Mouse (Mus musculus): ENCODE results near the gene Mtmr10. TPM values are rescaled to one million over a fixed set of nuclear protein-coding genes. Genes with fewer than 3 reads are reported as not detected.

Mtmr10 gene
- polyA plus RNA-seq, 1 experiment from 2014 or later: 13.2 TPM

DNA sequence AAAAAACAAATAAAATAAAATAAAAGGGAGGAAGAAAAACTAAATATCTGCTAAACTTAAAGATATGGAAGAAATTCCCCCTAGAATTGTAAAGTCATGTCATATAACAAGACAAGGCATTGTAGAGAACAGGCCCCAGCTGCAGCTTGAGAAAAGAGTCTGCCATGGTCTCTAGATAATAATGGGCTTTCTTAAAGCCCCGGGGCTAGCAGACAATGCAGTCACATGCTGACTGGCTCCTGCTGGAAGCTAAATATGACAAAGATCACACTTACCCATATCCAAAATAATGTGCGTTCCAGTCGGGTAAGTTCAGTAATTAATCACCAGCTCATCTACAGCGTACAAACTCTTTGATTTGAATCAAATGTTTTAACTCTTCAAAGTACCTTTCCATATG is 40.7 kb upstream of the Mtmr10 start:
- Histone ChIP-seq H3K9me3 (replicated peaks; ENCODE audit: control insufficient read depth, low read length) (no peaks in the 10 kb centered on the region), H3K4me2 (ENCODE audit: low read depth, low read length) (no peak overlapping the region), H3K4me1 (ENCODE audit: control insufficient read depth, insufficient read depth, low read length) (no peaks in the 10 kb centered on the region), H3K27me3 (ENCODE audit: control insufficient read depth, insufficient read depth, low read length) (no peaks in the 10 kb centered on the region), H3K9ac (replicated peaks; ENCODE audit: low read length) (no peak overlapping the region), H3K36me3 (replicated peaks; ENCODE audit: control insufficient read depth, insufficient read depth, low read depth, low read length) (no peaks in the 10 kb centered on the region), H3K4me3 (ENCODE audit: low read depth, low read length) (no peak overlapping the region), H3K27ac (replicated peaks; ENCODE audit: low read depth, low read length) (no peak overlapping the region)
- no peak for ATAC-seq (replicated peaks; ENCODE audit: insufficient number of reproducible peaks, low FRiP score, low TSS enrichment, low read depth)
- no peak for DNase-seq (ENCODE audit: low spot score)
- 73% methylated on average over 4 of the region's 4 CpGs for WGBS

DNA sequence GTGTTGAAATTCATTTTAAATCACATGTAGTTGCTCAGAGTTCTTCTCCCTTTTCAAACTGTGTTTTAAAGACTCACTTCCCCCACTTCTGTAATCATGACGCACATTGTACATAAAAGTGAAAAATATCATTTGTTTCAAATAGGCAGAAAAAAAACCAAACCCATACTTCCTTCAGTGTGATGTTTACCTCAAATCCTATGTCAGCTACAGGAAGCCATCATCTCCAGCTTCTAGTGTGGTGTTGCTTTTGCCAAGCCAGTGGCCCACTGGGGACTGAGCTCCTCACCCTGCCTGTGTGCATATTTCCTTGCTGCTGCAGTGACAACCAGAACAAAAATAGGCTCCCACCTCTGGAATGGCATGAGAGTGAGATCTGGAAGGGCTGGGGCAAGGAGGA is 39.1 kb upstream of the Mtmr10 start:
- 89% methylated on average over 1 of the region's 1 CpGs for WGBS
- ATAC-seq (replicated peaks; ENCODE audit: insufficient number of reproducible peaks, low FRiP score, low TSS enrichment, low read depth) (no peak), DNase-seq (ENCODE audit: low spot score) (no peak)
- Histone ChIP-seq H3K9ac (replicated peaks; ENCODE audit: low read length) (no peak overlapping the region), H3K4me2 (ENCODE audit: low read depth, low read length) (no peak overlapping the region), H3K4me1 (ENCODE audit: control insufficient read depth, insufficient read depth, low read length) (no peaks in the 10 kb centered on the region), H3K27me3 (ENCODE audit: control insufficient read depth, insufficient read depth, low read length) (no peaks in the 10 kb centered on the region), H3K36me3 (replicated peaks; ENCODE audit: control insufficient read depth, insufficient read depth, low read depth, low read length) (no peaks in the 10 kb centered on the region), H3K4me3 (ENCODE audit: low read depth, low read length) (no peak overlapping the region), H3K9me3 (replicated peaks; ENCODE audit: control insufficient read depth, low read length) (no peaks in the 10 kb centered on the region), H3K27ac (replicated peaks; ENCODE audit: low read depth, low read length) (no peak overlapping the region)

DNA sequence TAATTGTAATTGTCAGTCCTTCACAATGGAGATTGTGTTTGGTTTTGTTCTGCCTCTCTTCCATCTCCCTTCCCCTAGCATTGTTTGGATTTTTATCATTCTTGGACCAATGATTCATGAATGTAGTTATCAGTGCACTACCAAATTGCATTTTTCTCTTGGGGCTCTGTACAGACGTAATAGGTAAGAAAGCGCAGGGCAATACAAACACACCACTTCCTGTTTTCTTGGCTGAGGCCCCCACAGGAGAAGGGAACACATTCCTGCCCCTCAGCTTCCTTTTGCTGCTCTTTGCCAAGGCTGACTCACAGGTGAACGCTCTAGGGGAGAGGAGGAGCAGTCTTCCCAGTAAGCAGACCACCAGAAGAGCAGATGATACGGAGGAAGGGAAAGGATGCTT is 37.7 kb upstream of the Mtmr10 start:
- no peaks in the 10 kb centered on the region for H3K4me1 ChIP-seq (ENCODE audit: control insufficient read depth, insufficient read depth, low read length)
- no peaks in the 10 kb centered on the region; the same call in 1 of the 2 replicates for H3K9me3 ChIP-seq (replicated peaks; ENCODE audit: control insufficient read depth, low read length)
- H3K27ac ChIP-seq (replicated peaks; ENCODE audit: low read depth, low read length): no peak overlapping the region
- DNase-seq (ENCODE audit: low spot score): no peak
- 39% methylated on average over 4 of the region's 4 CpGs for WGBS
- no peaks in the 10 kb centered on the region for H3K27me3 ChIP-seq (ENCODE audit: control insufficient read depth, insufficient read depth, low read length)
- H3K36me3 ChIP-seq (replicated peaks; ENCODE audit: control insufficient read depth, insufficient read depth, low read depth, low read length): no peaks in the 10 kb centered on the region
- no peak overlapping the region for H3K4me2 ChIP-seq (ENCODE audit: low read depth, low read length)
- H3K4me3 ChIP-seq (ENCODE audit: low read depth, low read length): no peak overlapping the region
- no peak overlapping the region for H3K9ac ChIP-seq (replicated peaks; ENCODE audit: low read length)
- no peak for ATAC-seq (replicated peaks; ENCODE audit: insufficient number of reproducible peaks, low FRiP score, low TSS enrichment, low read depth)

DNA sequence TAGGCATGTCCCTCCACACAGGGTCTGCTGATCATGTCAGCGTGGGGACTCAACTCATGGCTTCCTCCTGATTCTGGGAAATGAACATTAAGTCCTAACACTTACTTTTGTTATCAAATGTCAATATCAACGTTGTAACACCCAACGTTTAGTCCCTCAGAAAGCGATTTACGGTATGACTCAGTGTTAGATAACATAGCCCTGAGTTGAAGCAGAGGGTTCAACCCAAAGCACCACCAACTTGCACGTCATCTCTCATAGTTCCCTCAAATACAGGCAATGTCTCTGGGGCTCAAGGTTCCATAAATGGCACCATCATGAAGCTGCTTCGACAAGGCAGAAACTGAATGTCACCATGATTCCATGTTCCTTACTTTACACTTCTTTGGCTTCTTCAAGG is 37.0 kb upstream of the Mtmr10 start:
- ATAC-seq (replicated peaks; ENCODE audit: insufficient number of reproducible peaks, low FRiP score, low TSS enrichment, low read depth) (no peak), DNase-seq (ENCODE audit: low spot score) (no peak)
- no peaks in the 10 kb centered on the region for H3K4me1 ChIP-seq (ENCODE audit: control insufficient read depth, insufficient read depth, low read length)
- H3K27ac ChIP-seq (replicated peaks; ENCODE audit: low read depth, low read length): no peak overlapping the region
- no peak overlapping the region for H3K9ac ChIP-seq (replicated peaks; ENCODE audit: low read length)
- no peaks in the 10 kb centered on the region for H3K36me3 ChIP-seq (replicated peaks; ENCODE audit: control insufficient read depth, insufficient read depth, low read depth, low read length)
- no peaks in the 10 kb centered on the region; the same call in 1 of the 2 replicates for H3K9me3 ChIP-seq (replicated peaks; ENCODE audit: control insufficient read depth, low read length)
- WGBS: 90% methylated on average over 7 of the region's 7 CpGs
- no peak overlapping the region for H3K4me3 ChIP-seq (ENCODE audit: low read depth, low read length)
- H3K4me2 ChIP-seq (ENCODE audit: low read depth, low read length): no peak overlapping the region
- no peaks in the 10 kb centered on the region for H3K27me3 ChIP-seq (ENCODE audit: control insufficient read depth, insufficient read depth, low read length)

DNA sequence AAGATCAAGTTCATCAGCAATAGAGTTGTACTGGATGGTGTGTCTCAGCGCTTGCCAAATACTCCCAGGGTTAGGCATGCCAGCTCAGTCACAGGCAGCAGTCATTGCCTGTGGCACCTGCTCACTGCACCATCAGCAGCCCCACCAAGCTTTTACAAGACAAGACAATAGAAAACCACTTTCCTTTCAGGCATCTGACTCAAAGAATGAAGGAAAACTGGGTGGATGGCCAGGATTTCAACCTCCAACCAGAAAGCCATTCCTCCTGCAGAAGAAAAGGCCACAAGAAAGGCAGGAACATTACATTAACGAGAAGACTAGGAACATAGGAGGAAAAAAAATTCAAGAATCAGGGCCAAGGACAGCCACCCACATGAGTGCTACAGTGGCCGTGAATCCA is 33.7 kb upstream of the Mtmr10 start:
- Histone ChIP-seq H3K4me3 (ENCODE audit: low read depth, low read length) (no peak overlapping the region), H3K4me2 (ENCODE audit: low read depth, low read length) (no peak overlapping the region), H3K27me3 (ENCODE audit: control insufficient read depth, insufficient read depth, low read length) (no peaks in the 10 kb centered on the region), H3K36me3 (replicated peaks; ENCODE audit: control insufficient read depth, insufficient read depth, low read depth, low read length) (no peaks in the 10 kb centered on the region), H3K4me1 (ENCODE audit: control insufficient read depth, insufficient read depth, low read length) (no peaks in the 10 kb centered on the region), H3K9me3 (replicated peaks; ENCODE audit: control insufficient read depth, low read length) (no peaks in the 10 kb centered on the region; the same call in 1 of the 2 replicates), H3K27ac (replicated peaks; ENCODE audit: low read depth, low read length) (no peak overlapping the region), H3K9ac (replicated peaks; ENCODE audit: low read length) (no peak overlapping the region)
- ATAC-seq (replicated peaks; ENCODE audit: insufficient number of reproducible peaks, low FRiP score, low TSS enrichment, low read depth) (no peak), DNase-seq (ENCODE audit: low spot score) (no peak)
- WGBS: 94% methylated on average over 3 of the region's 3 CpGs

DNA sequence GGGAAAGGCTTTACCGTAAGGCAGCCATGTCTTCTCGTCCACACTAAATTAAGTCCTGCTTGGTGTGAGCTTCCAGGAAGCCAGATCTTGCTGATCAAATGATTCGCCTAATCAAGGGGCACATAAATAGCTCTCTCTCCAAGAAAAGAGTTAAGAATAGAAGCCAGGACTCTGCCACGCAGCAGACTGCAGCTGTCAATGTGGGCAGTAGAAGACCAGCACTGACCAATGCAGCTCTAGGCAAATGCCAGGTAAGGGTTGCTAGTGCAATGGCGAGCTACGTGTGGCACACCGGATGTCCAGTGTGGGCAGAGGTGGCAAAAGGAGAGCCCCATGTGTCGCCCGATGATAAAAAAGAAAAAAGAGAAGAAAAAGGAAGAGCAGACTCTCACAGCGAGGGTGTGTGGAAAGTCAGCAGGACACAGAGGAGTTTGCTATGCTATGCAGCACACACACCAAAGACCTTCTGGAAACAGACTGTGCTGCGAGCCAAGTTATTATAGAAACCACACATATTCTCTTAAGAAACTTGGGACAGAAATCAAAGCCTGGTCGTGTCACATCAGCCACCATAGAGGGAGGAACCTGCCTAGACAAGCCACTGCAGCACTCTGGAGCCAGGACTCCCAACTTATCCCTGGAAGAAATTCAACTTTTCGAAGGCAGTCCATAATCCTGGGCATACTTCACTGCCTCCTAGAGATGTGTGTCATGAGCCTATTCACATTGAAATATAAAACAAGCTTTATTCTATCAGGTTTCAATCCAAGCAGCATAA is 21.8 kb upstream of the Mtmr10 start:
- no peaks in the 10 kb centered on the region for H3K36me3 ChIP-seq (replicated peaks; ENCODE audit: control insufficient read depth, insufficient read depth, low read depth, low read length)
- H3K27ac ChIP-seq (replicated peaks; ENCODE audit: low read depth, low read length): no peak overlapping the region
- no peak for DNase-seq (ENCODE audit: low spot score)
- H3K9me3 ChIP-seq (replicated peaks; ENCODE audit: control insufficient read depth, low read length): no peaks in the 10 kb centered on the region
- H3K4me2 ChIP-seq (ENCODE audit: low read depth, low read length): no peak overlapping the region
- no peak overlapping the region for H3K9ac ChIP-seq (replicated peaks; ENCODE audit: low read length)
- 84% methylated on average over 13 of the region's 13 CpGs for WGBS
- H3K4me3 ChIP-seq (ENCODE audit: low read depth, low read length): no peak overlapping the region
- no peak for ATAC-seq (replicated peaks; ENCODE audit: insufficient number of reproducible peaks, low FRiP score, low TSS enrichment, low read depth)
- H3K4me1 ChIP-seq (ENCODE audit: control insufficient read depth, insufficient read depth, low read length): no peaks in the 10 kb centered on the region
- no peaks in the 10 kb centered on the region; the same call in 1 of the 2 replicates for H3K27me3 ChIP-seq (ENCODE audit: control insufficient read depth, insufficient read depth, low read length)

DNA sequence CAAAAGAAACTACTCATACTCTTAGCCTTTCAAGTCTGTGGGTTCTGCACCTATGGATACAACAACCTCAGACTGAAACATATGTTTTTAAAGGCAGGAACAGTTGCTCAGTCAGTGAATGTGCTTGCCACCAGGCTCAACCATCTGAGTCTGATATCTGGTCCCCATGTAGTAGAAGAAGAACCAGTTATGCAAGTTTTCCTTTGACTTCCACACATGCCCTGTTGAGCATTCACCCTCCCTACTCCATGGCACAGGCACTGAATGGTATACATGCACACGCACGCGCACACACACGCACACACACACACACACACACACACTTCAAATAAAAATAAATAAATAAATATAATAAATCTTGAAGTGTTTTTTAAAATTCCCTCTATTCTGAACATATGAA is 20.9 kb upstream of the Mtmr10 start:
- Histone ChIP-seq H3K9ac (replicated peaks; ENCODE audit: low read length) (no peak overlapping the region), H3K36me3 (replicated peaks; ENCODE audit: control insufficient read depth, insufficient read depth, low read depth, low read length) (no peaks in the 10 kb centered on the region), H3K4me3 (ENCODE audit: low read depth, low read length) (no peak overlapping the region), H3K4me1 (ENCODE audit: control insufficient read depth, insufficient read depth, low read length) (no peaks in the 10 kb centered on the region), H3K27ac (replicated peaks; ENCODE audit: low read depth, low read length) (no peak overlapping the region), H3K4me2 (ENCODE audit: low read depth, low read length) (no peak overlapping the region), H3K9me3 (replicated peaks; ENCODE audit: control insufficient read depth, low read length) (no peaks in the 10 kb centered on the region), H3K27me3 (ENCODE audit: control insufficient read depth, insufficient read depth, low read length) (no peaks in the 10 kb centered on the region; the same call in 1 of the 2 replicates)
- no peak for DNase-seq (ENCODE audit: low spot score)
- 92% methylated on average over 4 of the region's 4 CpGs for WGBS
- no peak for ATAC-seq (replicated peaks; ENCODE audit: insufficient number of reproducible peaks, low FRiP score, low TSS enrichment, low read depth)

DNA sequence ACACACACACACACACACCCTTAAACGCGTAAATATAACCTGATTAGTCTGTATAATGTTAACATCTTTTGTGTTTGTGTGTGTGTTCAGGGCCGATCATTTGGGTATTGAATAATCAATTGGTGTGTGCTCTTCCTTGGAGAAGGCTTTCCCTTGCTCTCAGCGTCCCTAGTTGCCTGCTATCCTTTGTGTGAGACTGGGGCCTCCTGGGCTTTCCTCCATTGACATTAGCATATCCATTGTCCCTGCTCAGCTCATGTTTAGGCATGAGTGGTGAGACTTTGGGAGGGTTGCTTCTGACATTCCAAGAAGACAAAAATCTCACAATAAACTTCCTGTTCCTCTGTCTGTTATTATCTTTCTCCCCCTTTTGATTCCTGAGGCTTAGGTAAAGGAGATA is 15.5 kb upstream of the Mtmr10 start:
- Histone ChIP-seq H3K4me2 (ENCODE audit: low read depth, low read length) (no peak overlapping the region), H3K4me3 (ENCODE audit: low read depth, low read length) (no peak overlapping the region), H3K9ac (replicated peaks; ENCODE audit: low read length) (no peak overlapping the region), H3K4me1 (ENCODE audit: control insufficient read depth, insufficient read depth, low read length) (no peaks in the 10 kb centered on the region), H3K27ac (replicated peaks; ENCODE audit: low read depth, low read length) (no peak overlapping the region), H3K36me3 (replicated peaks; ENCODE audit: control insufficient read depth, insufficient read depth, low read depth, low read length) (no peaks in the 10 kb centered on the region), H3K9me3 (replicated peaks; ENCODE audit: control insufficient read depth, low read length) (no peaks in the 10 kb centered on the region), H3K27me3 (ENCODE audit: control insufficient read depth, insufficient read depth, low read length) (no peaks in the 10 kb centered on the region; the same call in 1 of the 2 replicates)
- DNase-seq (ENCODE audit: low spot score) (no peak), ATAC-seq (replicated peaks; ENCODE audit: insufficient number of reproducible peaks, low FRiP score, low TSS enrichment, low read depth) (no peak)
- WGBS: 33% methylated on average over 4 of the region's 4 CpGs
